Mouse (Mus musculus) T-helper 17 cell (primary cell): ENCODE measurements around the gene Tmem87b.

Experiments
- in situ Hi-C, 2 experiments: fragments of 300-600 bp; cut with MboI, MseI; formaldehyde crosslinking; loops; 1 replicate in 1 of 2; 2 replicates in 1 of 2; pipeline ENCODE4 v1.15.1; 2025; ENCODE audit warnings: high pct_unique_total_duplicates in 2 of 2

Gene Tmem87b

GRCm38 (mm10) chr2:128817786-128818681, at the start of gene Tmem87b:
Tmem87b (plus strand) TSS chr2:128818118.
- in situ Hi-C loops = loop anchor here (5.0 kb wide), 1 partner anchor 121 kb away; the partner anchor contains the start of gene Mertk (in 2 of the 2)

GRCm38 (mm10) chr2:128768545-128769247, 49.2 kb upstream of the Tmem87b start:
- in situ Hi-C loops = no loop called here

- in situ Hi-C loops = no loop called here
Measured at GRCm38 (mm10) chr2:128770557-128770956, 47.4 kb upstream of the Tmem87b start.

GRCm38 (mm10) chr2:128771048-128771447, 46.9 kb upstream of the Tmem87b start:
- in situ Hi-C loops = no loop called here

DNA sequence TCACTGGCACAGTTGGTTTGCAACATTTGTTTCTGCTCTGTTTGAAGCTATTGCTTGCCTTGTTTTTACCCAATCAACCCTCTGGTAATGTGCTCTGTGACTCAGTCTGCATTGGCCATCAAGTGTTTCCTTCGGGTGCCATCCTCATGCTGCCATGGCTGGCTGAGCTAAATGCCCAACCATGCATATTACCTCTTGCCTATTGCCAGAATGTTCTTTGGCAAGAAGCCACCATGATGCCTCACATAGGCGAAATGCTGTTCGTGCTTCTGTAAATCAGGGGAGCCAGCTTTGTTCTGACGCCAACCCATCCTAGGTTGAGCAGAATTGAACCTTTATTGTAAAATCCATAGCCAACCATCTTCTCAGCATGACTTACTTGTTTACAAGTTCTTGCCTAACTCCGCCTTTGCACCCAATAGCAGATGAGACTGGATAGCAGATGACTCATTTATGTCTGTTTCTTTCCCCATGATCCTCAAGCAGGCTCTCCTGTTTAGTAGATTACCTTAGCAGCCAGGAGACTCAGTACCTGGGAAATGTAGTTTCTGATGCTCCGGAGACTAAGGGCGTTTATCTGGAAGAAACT, 46.1 kb upstream of the Tmem87b start:
- in situ Hi-C loops = no loop called here

DNA sequence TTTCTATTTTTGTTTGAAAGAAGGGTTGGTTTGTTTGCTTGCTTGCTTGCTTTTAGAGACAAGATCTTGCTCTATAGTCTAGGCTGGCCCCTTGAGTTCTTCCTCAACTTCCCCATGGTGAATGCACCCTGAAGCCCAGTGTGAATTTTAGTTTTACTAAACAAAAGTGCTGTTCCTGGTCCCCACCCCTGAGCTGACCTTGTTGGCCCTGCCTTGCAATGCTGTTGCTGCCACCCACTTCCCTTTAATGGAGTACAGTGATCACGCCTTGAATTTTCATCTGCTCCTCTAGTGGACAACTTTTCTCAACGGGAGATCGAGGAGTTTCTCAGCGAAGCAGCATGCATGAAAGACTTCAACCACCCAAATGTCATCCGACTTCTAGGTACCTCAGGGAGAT, 35.7 kb upstream of the Tmem87b start:
- in situ Hi-C loops = no loop called here

DNA sequence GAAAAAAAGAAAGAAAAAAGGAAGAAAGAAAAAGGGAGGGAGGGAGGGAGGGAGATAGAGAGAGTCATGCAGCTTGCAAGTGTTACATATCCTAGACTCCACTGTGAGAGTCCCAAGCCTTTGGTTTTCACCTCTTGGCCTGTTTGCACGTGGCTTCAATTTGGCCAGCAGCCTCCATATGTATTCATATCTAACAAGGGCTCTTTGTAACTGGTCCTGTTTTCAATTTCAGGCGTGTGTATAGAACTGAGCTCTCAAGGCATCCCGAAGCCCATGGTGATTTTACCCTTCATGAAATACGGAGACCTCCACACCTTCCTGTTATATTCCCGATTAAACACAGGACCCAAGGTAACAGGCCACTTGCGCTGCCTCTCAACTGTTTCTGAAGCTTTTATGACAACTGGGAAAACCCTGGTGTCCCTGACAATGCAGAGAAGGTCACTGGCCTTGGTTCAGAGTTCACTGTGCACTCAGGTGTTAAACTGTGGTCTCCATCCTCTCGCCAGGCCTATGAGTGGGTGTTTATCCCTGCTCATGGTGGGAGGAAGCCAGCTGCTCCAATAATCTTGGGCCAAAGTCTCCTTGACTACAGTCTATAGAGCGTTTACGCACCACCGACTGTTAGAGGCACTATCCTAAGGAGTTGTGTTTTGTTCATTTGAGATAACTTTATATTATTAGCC, 34.1 kb upstream of the Tmem87b start:
- in situ Hi-C loops = no loop called here

DNA sequence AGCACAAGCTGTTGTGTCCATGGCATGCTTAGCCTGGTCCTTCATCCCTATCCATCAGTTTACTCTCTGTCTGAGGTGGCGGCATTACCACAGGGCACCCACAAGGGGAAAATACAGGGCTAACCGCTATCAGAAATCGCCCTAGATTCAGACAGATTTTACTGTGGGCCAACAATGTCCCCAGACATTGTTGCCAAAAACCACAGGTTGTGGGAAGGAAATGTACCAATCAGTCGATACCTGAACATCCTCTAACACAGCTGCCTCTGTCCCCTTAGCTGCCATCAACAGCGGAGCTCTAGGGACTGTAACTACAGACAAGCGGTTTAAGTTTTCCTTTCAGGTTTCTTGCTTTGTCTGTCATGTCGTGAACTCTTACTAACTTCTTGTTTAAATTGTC, 33.1 kb upstream of the Tmem87b start:
- in situ Hi-C loops = no loop called here

DNA sequence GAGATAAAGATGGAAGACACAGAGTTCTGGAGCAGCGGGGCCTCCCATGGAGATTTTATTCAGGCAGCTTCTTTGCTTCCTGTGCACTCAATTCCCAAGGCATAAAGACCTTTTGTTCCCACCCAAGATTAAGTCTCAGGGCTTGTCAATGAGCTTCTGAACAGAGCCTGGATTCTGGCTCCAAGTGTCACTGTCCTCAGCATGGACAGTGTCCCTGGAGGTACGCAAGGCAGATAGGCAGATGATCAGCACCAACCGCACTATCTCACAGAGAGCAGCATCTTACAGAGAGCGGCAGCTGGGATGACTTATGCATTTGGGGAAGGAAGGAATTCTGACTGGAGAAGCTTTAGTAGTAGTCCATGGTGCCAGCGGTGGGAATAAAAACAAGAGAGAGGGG, 31.6 kb upstream of the Tmem87b start:
- in situ Hi-C loops = no loop called here

DNA sequence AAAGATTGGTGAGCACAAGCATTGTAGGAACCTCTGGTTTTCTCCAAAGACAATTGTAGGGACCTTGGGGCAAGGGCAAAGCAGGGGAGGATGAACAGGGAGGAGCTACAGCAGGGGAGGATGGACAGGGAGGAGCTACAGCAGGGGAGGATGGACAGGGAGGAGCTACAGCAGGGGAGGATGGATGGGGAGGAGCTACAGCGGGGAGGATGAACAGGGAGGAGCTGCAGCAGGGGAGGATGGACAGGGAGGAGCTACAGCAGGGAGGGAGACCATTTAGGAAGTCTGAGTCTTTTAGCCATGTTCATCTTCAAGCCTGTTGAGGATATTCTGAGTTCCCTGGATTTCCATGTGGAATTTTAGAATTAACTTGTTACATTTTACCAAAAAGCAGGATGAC, 31.1 kb upstream of the Tmem87b start:
- in situ Hi-C loops = no loop called here

DNA sequence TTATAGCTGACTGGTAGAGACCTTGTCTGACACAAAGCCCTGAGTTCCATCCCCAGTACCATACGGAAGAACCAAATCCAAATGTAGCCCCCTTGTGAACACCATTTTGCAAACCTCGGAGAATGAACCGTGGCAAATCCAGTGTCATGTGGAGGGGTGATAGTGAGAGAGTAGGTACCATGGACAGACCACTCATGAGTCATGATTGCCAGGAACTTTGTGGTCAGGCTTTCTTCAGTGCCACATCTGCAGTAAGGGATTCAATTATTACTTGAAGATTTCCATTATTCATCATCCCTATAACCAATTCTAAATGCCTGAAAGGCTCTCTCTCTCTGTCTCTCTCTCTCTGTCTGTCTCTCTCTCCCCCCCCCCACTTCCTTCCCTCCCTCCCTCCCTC, 30.1 kb upstream of the Tmem87b start:
- in situ Hi-C loops = no loop called here

- in situ Hi-C loops = no loop called here
Measured at GRCm38 (mm10) chr2:128790875-128791614, 26.9 kb upstream of the Tmem87b start.

GRCm38 (mm10) chr2:128793958-128794357, 24.0 kb upstream of the Tmem87b start:
- in situ Hi-C loops = no loop called here

DNA sequence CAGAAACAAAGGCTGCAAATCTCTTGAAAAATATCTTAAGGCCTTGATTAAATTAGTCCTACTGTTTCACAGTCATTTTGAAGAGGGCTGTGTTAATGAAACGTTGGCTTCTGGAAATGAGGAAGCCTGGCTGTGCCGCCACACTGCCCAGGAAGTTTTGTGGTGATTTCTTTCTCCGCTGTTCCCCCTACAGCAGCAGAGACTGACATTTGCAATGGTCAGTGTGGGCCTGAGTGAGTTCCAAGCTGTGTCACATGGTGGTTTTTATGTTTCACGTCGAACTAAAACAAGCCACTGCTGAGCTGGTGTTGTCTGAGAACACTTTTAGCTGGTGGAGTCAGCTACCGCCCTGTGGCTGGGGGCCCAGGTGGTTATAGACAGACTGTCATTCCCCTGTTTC, 21.5 kb upstream of the Tmem87b start:
- in situ Hi-C loops = no loop called here

DNA sequence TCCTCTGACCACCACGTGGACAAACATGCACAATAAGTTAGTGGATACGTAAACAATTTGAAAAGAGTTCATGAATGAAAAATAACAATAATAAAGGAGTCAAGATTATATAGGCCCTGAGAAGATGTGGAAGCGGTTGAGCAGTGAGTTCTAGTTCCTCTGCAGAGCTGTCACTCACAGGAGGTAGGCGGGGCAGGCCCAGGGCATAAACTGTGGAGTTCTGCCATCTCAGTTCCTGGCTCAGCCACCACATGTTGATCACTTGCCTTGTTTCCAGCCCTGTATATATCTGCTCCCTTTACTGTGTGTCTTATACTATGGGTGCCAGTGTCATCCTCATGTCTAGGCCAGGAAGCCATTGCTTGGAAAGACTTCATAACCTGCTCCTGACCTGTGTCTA, 14.5 kb upstream of the Tmem87b start:
- in situ Hi-C loops = loop anchor here in 1 of 2 experiments (5.0 kb wide), 1 partner anchor 91 kb away; no protein-coding TSS in a partner anchor

DNA sequence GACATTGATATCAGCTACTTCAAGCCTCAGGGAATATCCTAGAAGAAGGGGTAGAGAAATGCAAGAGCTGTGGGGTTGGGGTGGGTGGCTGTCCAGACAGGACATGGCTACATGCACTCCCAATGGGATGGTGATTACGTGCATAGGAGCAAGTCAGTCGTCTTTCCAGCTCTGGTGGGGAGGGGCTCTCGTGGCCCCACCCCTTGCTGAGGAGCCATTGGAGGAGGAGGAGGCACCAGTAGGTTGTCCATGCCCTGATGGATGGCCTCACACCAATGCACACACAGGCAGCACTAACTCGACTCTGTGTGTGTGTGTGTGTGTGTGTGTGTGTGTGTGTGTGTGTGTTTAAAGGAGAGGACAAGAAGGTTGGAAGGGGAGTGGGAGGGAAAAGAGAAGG, 12.6 kb upstream of the Tmem87b start:
- in situ Hi-C loops = no loop called here

- in situ Hi-C loops = no loop called here
Measured at GRCm38 (mm10) chr2:128806561-128806960, 11.4 kb upstream of the Tmem87b start.

DNA sequence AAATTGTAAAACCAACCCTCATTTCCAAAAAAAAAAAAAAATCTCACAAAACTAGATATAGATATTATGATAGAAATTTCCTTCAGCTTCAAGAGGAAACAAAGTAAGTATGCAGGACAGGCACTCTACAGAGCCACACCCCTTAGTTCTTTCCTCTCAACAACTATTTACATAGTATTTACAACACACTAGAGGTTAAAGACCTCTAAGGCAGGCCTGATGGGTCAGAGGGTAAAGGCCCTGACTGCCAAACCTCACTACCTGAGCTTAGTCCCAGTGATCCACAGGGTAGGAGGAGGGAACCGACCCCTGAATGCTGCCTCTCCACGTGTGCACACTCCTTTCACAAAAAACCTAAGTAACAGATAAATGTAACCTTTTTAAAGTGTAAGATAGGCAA, 5.2 kb upstream of the Tmem87b start:
- in situ Hi-C loops = no loop called here

- in situ Hi-C loops = loop anchor here (5.0 kb wide), 1 partner anchor 119 kb away; the partner anchor contains the start of gene Mertk (in 2 of the 2)
Measured at GRCm38 (mm10) chr2:128816311-128816710, 1.6 kb upstream of the Tmem87b start.

DNA sequence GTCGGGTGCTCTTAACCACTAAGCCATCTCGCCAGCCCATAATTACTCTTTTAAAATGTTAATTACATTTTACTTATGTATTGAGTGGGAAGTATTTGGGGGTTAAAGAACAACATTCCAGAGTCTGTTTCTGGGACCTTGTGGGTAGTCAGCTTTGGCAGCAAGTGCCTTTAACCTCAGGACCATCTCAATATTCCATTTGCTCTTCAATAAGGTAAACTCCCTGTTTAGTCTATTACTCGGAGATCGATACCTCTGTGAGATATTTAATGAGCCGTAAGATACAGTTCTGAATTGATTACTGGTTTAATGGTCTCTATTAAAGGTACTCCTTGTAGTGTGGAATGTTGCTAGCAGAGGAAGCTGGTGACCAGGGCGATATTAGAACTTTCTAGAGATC, 1.0 kb upstream of the Tmem87b start:
- in situ Hi-C loops = loop anchor here (5.0 kb wide), 1 partner anchor 120 kb away; the partner anchor contains the start of gene Mertk (in 2 of the 2)

DNA sequence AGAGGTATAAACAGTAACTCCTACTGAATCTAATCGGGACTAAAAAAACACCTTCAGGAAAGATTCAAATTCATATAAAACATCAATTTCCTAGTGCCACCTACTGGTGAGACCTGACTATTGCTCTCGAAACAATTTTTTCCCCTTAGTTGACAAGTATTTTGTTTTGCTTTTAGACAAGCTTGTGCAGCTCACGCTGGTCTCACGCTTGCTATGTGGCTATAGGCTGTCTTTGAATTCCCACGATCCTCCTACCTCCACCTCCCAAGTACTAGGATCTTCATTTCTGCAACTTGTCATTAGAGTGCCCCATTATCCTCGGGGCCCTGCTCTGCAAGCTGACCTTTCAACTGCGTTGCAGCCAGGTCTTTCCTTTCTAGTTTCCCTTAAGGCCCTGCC, 532 bp upstream of the Tmem87b start:
- in situ Hi-C loops = loop anchor here (5.0 kb wide), 1 partner anchor 120 kb away; the partner anchor contains the start of gene Mertk (in 2 of the 2)
